Mouse (Mus musculus): ENCODE results near the gene Slc25a44. TPM values are rescaled to one million over a fixed set of nuclear protein-coding genes. Genes with fewer than 3 reads are reported as not detected.

Gene Slc25a44
- total RNA-seq, 2 experiments from 2014 or later: 75.8 to 77.6 TPM

DNA sequence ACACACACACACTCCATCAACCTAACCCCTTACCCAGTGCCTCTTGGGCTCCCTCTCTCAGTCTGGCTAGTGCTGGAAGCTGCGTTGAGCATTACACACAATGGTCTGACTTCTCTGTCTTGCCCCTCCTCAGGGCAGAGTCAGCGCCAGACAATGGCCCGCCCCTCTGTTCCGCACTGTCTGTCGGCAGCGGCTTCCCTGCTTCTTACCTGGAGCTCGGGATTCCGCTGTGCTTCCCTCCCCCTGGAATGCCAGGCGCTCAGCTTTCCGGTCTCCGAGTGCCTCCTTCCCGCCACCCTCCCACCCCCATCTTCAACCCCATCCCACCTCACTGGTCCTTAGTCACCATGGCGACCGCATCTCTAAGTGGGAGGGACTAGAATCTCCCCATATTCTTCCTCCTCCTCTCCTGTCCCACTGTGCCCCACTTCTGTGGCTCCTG, 33.9 kb upstream of the Slc25a44 start:
- intact Hi-C loops (cut with DNase I): loop anchor here (2.0 kb wide), 1 partner anchor 18 kb away; no protein-coding TSS in a partner anchor
- peak; percentile 39 to 53 for DNase-seq (ENCODE audit: extremely low spot score in 1 of 2, low spot score in 2 of 2)
- Histone ChIP-seq H3K4me3 (peak overlapping the region; percentile 56), H3K27ac (peak overlapping the region; percentile 78)
- no peak for TF ChIP-seq CTCF (IDR thresholded peaks at IDR 0.05)

GRCm38 (mm10) chr3:88456746-88457532, 32.0 kb upstream of the Slc25a44 start:
- no peak for TF ChIP-seq CTCF (IDR thresholded peaks at IDR 0.05)
- Histone ChIP-seq H3K27ac (peak overlapping the region; percentile 56; the same call in 1 of the 2 replicates), H3K4me3 (peak overlapping the region; percentile 56)
- intact Hi-C loops (cut with DNase I): no loop called here
- DNase-seq (ENCODE audit: extremely low spot score in 1 of 2, low spot score in 2 of 2): no peak

DNA sequence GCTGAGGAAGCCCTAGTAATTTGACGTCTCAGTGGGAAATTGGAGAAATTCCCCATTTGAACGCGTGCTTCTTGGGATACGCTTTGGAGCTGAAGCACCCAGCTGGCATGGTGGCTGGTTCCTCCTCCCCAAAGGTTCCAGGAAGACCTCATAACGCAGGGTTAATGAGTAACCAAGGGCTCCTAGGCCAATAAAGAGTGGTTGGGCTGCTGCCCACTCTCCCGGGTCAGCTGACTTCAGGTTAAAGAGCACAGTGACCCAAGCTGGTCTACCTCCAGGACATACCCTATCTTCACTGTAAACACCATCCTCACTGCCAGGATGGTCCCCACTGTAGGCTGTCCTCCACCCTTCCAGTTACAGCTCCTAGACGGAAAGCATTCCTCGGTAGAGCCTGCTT, 31.4 kb upstream of the Slc25a44 start:
- Histone ChIP-seq H3K4me3 (no peak overlapping the region), H3K27ac (no peak overlapping the region)
- intact Hi-C loops (cut with DNase I): no loop called here
- TF ChIP-seq CTCF (IDR thresholded peaks at IDR 0.05): no peak
- DNase-seq (ENCODE audit: extremely low spot score in 1 of 2, low spot score in 2 of 2): no peak

GRCm38 (mm10) chr3:88455588-88456264, 30.8 kb upstream of the Slc25a44 start:
- H3K27ac ChIP-seq: no peak overlapping the region
- intact Hi-C loops (cut with DNase I): no loop called here
- no peak for TF ChIP-seq CTCF (IDR thresholded peaks at IDR 0.05)
- H3K4me3 ChIP-seq: no peak overlapping the region
- DNase-seq (ENCODE audit: extremely low spot score in 1 of 2, low spot score in 2 of 2): no peak

GRCm38 (mm10) chr3:88454762-88455587, 30.0 kb upstream of the Slc25a44 start:
- no peak for TF ChIP-seq CTCF (IDR thresholded peaks at IDR 0.05)
- Histone ChIP-seq H3K4me3 (no peak overlapping the region), H3K27ac (no peak overlapping the region)
- no peak for DNase-seq (ENCODE audit: extremely low spot score in 1 of 2, low spot score in 2 of 2)
- intact Hi-C loops (cut with DNase I): no loop called here

GRCm38 (mm10) chr3:88453986-88454385, 29.0 kb upstream of the Slc25a44 start:
- H3K27ac ChIP-seq: no peak overlapping the region
- no peak for TF ChIP-seq CTCF (IDR thresholded peaks at IDR 0.05)
- intact Hi-C loops (cut with DNase I): no loop called here
- no peak overlapping the region for H3K4me3 ChIP-seq
- DNase-seq (ENCODE audit: extremely low spot score in 1 of 2, low spot score in 2 of 2): no peak

- intact Hi-C loops (cut with DNase I): no loop called here
- TF ChIP-seq CTCF (IDR thresholded peaks at IDR 0.05): no peak
- no peak overlapping the region for H3K27ac ChIP-seq
- no peak for DNase-seq (ENCODE audit: extremely low spot score in 1 of 2, low spot score in 2 of 2)
- no peak overlapping the region for H3K4me3 ChIP-seq
These were observed 28.4 kb upstream of the Slc25a44 start for GRCm38 (mm10) chr3:88453369-88453768.

GRCm38 (mm10) chr3:88452716-88453115, 27.8 kb upstream of the Slc25a44 start:
- Histone ChIP-seq H3K4me3 (no peak overlapping the region), H3K27ac (no peak overlapping the region)
- no peak for TF ChIP-seq CTCF (IDR thresholded peaks at IDR 0.05)
- intact Hi-C loops (cut with DNase I): no loop called here
- DNase-seq (ENCODE audit: extremely low spot score in 1 of 2, low spot score in 2 of 2): no peak

DNA sequence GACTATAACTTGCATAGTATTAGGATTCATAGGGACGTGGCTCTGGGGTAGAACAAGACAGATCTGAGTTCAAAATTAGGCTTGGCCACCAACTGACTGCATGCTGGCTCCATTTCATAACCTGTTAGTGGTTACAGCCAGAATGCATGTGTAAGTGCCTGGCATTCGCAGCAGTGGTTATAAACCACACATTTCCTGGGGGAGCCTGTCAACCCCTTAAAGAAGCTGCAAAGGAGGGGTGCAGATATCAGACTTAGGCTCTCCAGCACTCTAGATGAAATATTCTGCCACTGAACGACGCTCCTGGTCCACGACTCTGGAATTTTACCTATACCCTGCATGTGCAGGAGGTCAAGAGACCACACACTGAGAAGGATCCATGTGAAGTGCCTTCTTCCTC, 27.3 kb upstream of the Slc25a44 start:
- intact Hi-C loops (cut with DNase I): no loop called here
- no peak for DNase-seq (ENCODE audit: extremely low spot score in 1 of 2, low spot score in 2 of 2)
- no peak for TF ChIP-seq CTCF (IDR thresholded peaks at IDR 0.05)
- no peak overlapping the region for H3K4me3 ChIP-seq
- no peak overlapping the region for H3K27ac ChIP-seq

GRCm38 (mm10) chr3:88450379-88451131, 25.6 kb upstream of the Slc25a44 start:
- no peak overlapping the region for H3K27ac ChIP-seq
- TF ChIP-seq CTCF (IDR thresholded peaks at IDR 0.05): no peak
- no peak for DNase-seq (ENCODE audit: extremely low spot score in 1 of 2, low spot score in 2 of 2)
- intact Hi-C loops (cut with DNase I): no loop called here
- no peak overlapping the region for H3K4me3 ChIP-seq

- no peak for TF ChIP-seq CTCF (IDR thresholded peaks at IDR 0.05)
- peak overlapping the region; percentile 11; the same call in 1 of the 2 replicates for H3K4me3 ChIP-seq
- intact Hi-C loops (cut with DNase I): no loop called here
- H3K27ac ChIP-seq: no peak overlapping the region
- no peak for DNase-seq (ENCODE audit: extremely low spot score in 1 of 2, low spot score in 2 of 2)
These were observed 24.6 kb upstream of the Slc25a44 start for GRCm38 (mm10) chr3:88449395-88450023.
